Mouse (Mus musculus): ENCODE results near the gene Plaur.

DNA sequence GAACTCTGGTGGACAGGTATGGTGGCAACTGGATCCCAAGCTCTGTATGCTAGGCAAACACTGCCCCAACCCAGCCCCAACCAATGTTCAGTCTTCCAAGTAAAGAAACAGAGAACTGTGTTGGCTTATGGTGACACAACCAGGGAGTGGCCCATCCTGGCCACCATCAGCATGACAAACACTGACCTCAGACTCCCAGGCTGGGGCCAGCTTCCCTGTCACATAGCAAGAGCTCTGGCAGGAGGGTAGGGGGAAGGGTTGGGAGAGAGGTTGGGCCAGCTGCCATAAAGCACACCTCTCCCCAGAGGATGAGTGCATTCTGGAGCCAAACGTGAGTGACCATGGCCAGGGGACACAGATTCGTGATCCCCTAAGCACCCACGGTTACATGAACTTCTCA, 2.4 kb upstream of the Plaur start:
- TF ChIP-seq ZNF384 (IDR thresholded peaks at IDR 0.05; ENCODE audit: low read depth, low read length) (no peak), CHD2 (IDR thresholded peaks at IDR 0.05; ENCODE audit: low read depth, low read length) (no peak), ZC3H11A (IDR thresholded peaks at IDR 0.05; ENCODE audit: borderline replicate concordance, low read depth, low read length) (no peak), HCFC1 (IDR thresholded peaks at IDR 0.05; ENCODE audit: borderline replicate concordance, insufficient read depth, low read length) (no peak), MAFK (IDR thresholded peaks at IDR 0.05; ENCODE audit: insufficient read depth, low read depth, low read length) (no peak)

Measured in ES-E14 (cell line).